Comparison of ENCODE assay signal across 8 mouse cellular contexts in genomic region chr19:40830703-40831415, GRCm38 (mm10). TPM values are rescaled to one million over a fixed set of nuclear protein-coding genes. Genes with fewer than 3 reads are reported as not detected.
A peak's percentile ranks its signal among the peaks of the same experiment; 100 is the strongest.
DNase-seq lines count a peak whose midpoint lies in the region; ATAC-seq and TF ChIP-seq lines count a peak whose summit lies in the region.

TSS of gene Ccnj (plus strand) at chr19:40831279.

- no peak for TF ChIP-seq RAD21 in MEL (IDR thresholded peaks at IDR 0.05; ENCODE audit: low read depth, low read length)

- peak; percentile 99 for ATAC-seq in forebrain, embryonic 16.5 days
- ATAC-seq in neural tube, embryonic 15.5 days (ENCODE audit: low FRiP score), result peak; percentile 99

- peaks cover 0 to 14% of the 10 kb centered on the region in 2 experiments; a peak in 2 of 4 replicates for H3K36me3 ChIP-seq in MEL (ENCODE audit: control insufficient read depth in 1 of 2, insufficient read depth in 2 of 2, low read length in 2 of 2)
- H3K36me3 ChIP-seq in forebrain, embryonic 16.5 days (ENCODE audit: control insufficient read depth, insufficient read depth), result no peaks in the 10 kb centered on the region
- no peaks in the 10 kb centered on the region for H3K36me3 ChIP-seq in neural tube, embryonic 15.5 days

- peak; percentile 89 for DNase-seq in MEL (ENCODE audit: low read depth, low spot score)
- DNase-seq in cerebellum, adult 18-20 months, result peak; percentile 89 to 98
- peak; percentile 97 to 99 for DNase-seq in heart, postnatal 36 days
- DNase-seq in layer of hippocampus, adult 2 months (ENCODE audit: low spot score in 2 of 2), result peak; percentile 90 to 94
- peak; percentile 96 for DNase-seq in lung, adult 2 months
- peak; percentile 93 for DNase-seq in testis, postnatal 10 days (ENCODE audit: low spot score)

- TF ChIP-seq CTCF in MEL (IDR thresholded peaks at IDR 0.05 in 2 of 3, conservative IDR thresholded peaks at IDR 0.05 in 1 of 3; ENCODE audit: control insufficient read depth in 1 of 3, insufficient read depth in 1 of 3, low read depth in 2 of 3, low read length in 3 of 3, poor library complexity in 1 of 3, severe bottlenecking in 1 of 3), result no peak
- peak; percentile 37 for TF ChIP-seq CTCF in layer of hippocampus, adult 2 months (conservative IDR thresholded peaks at IDR 0.05)
- no peak for TF ChIP-seq CTCF in lung, adult 2 months (IDR thresholded peaks at IDR 0.05; ENCODE audit: insufficient read depth, low read length)

- TF ChIP-seq EP300 in MEL (IDR thresholded peaks at IDR 0.05; ENCODE audit: low read depth in 1 of 2, low read length in 2 of 2), result no peak

- H3K4me1 ChIP-seq in MEL (ENCODE audit: control insufficient read depth in 1 of 2, insufficient read depth in 2 of 2, low read length in 2 of 2), result peaks cover 6 to 10% of the 10 kb centered on the region in 2 experiments
- H3K4me1 ChIP-seq in forebrain, embryonic 16.5 days (replicated peaks; ENCODE audit: control insufficient read depth, insufficient read depth, low read length), result peaks cover 39% of the 10 kb centered on the region
- peaks cover 3% of the 10 kb centered on the region for H3K4me1 ChIP-seq in lung, adult 2 months (ENCODE audit: control insufficient read depth, insufficient read depth, low read length)
- H3K4me1 ChIP-seq in neural tube, embryonic 15.5 days, result peaks cover 40% of the 10 kb centered on the region

- H3K27ac ChIP-seq in MEL (ENCODE audit: control insufficient read depth, low read depth, low read length), result peak within 1 kb of the TSS; percentile 71
- H3K27ac ChIP-seq in forebrain, embryonic 16.5 days (ENCODE audit: low read length), result peak within 1 kb of the TSS; percentile 96
- peak within 1 kb of the TSS; percentile 94 for H3K27ac ChIP-seq in layer of hippocampus, adult 2 months
- peak within 1 kb of the TSS; percentile 95 for H3K27ac ChIP-seq in neural tube, embryonic 15.5 days (replicated peaks)

- peaks cover 16% of the 10 kb centered on the region for H3K79me2 ChIP-seq in MEL (ENCODE audit: control insufficient read depth, insufficient read depth, low read length, poor library complexity)

- peak within 1 kb of the TSS; percentile 91 for H3K9ac ChIP-seq in MEL (ENCODE audit: control insufficient read depth, low read depth, low read length, poor library complexity, severe bottlenecking)
- peak within 1 kb of the TSS; percentile 100 for H3K9ac ChIP-seq in forebrain, embryonic 16.5 days (replicated peaks; ENCODE audit: low read depth, low read length)
- peak within 1 kb of the TSS; percentile 99 for H3K9ac ChIP-seq in neural tube, embryonic 15.5 days (replicated peaks)

- peak within 1 kb of the TSS; percentile 78 for H3K4me2 ChIP-seq in forebrain, embryonic 16.5 days (ENCODE audit: low read length)
- H3K4me2 ChIP-seq in neural tube, embryonic 15.5 days, result peak within 1 kb of the TSS; percentile 69

- intact Hi-C loops in heart, postnatal 36 days (cut with DNase I), result loop anchor here (2.0 kb wide), 2 partner anchors 42 to 64 kb away; partner anchors contain the start of gene Zfp518a

- H3K9me3 ChIP-seq in MEL (replicated peaks; ENCODE audit: insufficient read depth, low read length), result no peaks in the 10 kb centered on the region
- no peaks in the 10 kb centered on the region for H3K9me3 ChIP-seq in forebrain, embryonic 16.5 days (ENCODE audit: control insufficient read depth, low read length)
- H3K9me3 ChIP-seq in neural tube, embryonic 15.5 days (replicated peaks), result no peaks in the 10 kb centered on the region

- H3K4me3 ChIP-seq in MEL (ENCODE audit: control insufficient read depth in 1 of 2, insufficient read depth in 1 of 2, low read depth in 2 of 2, low read length in 2 of 2), result peak within 1 kb of the TSS; percentile 72 to 95
- peak within 1 kb of the TSS; percentile 96 for H3K4me3 ChIP-seq in forebrain, embryonic 16.5 days (replicated peaks; ENCODE audit: low read length)
- peak within 1 kb of the TSS; percentile 85 for H3K4me3 ChIP-seq in layer of hippocampus, adult 2 months
- peak within 1 kb of the TSS; percentile 78 for H3K4me3 ChIP-seq in lung, adult 2 months (replicated peaks; ENCODE audit: extremely low read depth, low read depth, low read length)
- peak within 1 kb of the TSS; percentile 92 for H3K4me3 ChIP-seq in neural tube, embryonic 15.5 days (replicated peaks)

- under 1% methylated on average over 69 of the region's 71 CpGs for WGBS in forebrain, embryonic 16.5 days
- WGBS in lung, adult 2 months, result 0% methylated on average over 71 of the region's 71 CpGs
- under 1% methylated on average over 65 of the region's 71 CpGs for WGBS in neural tube, embryonic 15.5 days

- TF ChIP-seq POLR2A in MEL (IDR thresholded peaks at IDR 0.05; ENCODE audit: control insufficient read depth in 1 of 2, insufficient read depth in 1 of 2, low read depth in 1 of 2, low read length in 2 of 2, poor library complexity in 1 of 2), result peak; percentile 77 to 96
- TF ChIP-seq POLR2A in lung, adult 2 months (IDR thresholded peaks at IDR 0.05; ENCODE audit: borderline replicate concordance, extremely low read depth, low read depth, low read length), result peak; percentile 64

- 0 out of 4 replicates have a peak, but pooled peaks cover 0 to 2% of the 10 kb centered on the region in 2 experiments for H3K27me3 ChIP-seq in MEL (ENCODE audit: control insufficient read depth in 1 of 2, insufficient read depth in 2 of 2, low read length in 2 of 2)
- no peaks in the 10 kb centered on the region for H3K27me3 ChIP-seq in forebrain, embryonic 16.5 days (replicated peaks; ENCODE audit: control insufficient read depth, insufficient read depth, low read length)
- H3K27me3 ChIP-seq in neural tube, embryonic 15.5 days (replicated peaks), result no peaks in the 10 kb centered on the region

TF ChIP-seq in MEL, 35 proteins besides CTCF, POLR2A, EP300 and RAD21:
- TF ChIP-seq ELF1 (IDR thresholded peaks at IDR 0.05; ENCODE audit: low read depth, low read length) (0 out of 2 replicates have a peak, but pooled peaks have one; percentile 11), CHD2 (IDR thresholded peaks at IDR 0.05; ENCODE audit: low read length) (peak; percentile 79), GABPA (IDR thresholded peaks at IDR 0.05; ENCODE audit: low read depth, low read length) (no peak), ETS1 (IDR thresholded peaks at IDR 0.05; ENCODE audit: low read depth, low read length) (0 out of 2 replicates have a peak, but pooled peaks have one; percentile 2), UBTF (IDR thresholded peaks at IDR 0.05; ENCODE audit: borderline replicate concordance, insufficient read depth, low read depth, low read length) (0 out of 2 replicates have a peak, but pooled peaks have one; percentile 46), MXI1 (IDR thresholded peaks at IDR 0.05; ENCODE audit: low read depth, low read length) (peak; percentile 69; the same call in 1 of the 2 replicates), MAX (IDR thresholded peaks at IDR 0.05; ENCODE audit: low read length) (peak; percentile 74), TCF12 (IDR thresholded peaks at IDR 0.05; ENCODE audit: low read depth, low read length) (0 out of 2 replicates have a peak, but pooled peaks have one; percentile 24), ZNF384 (IDR thresholded peaks at IDR 0.05; ENCODE audit: low read depth, low read length) (no peak), ZMIZ1 (IDR thresholded peaks at IDR 0.05; ENCODE audit: low read depth, low read length) (peak; percentile 68; the same call in 1 of the 2 replicates), SIN3A (IDR thresholded peaks at IDR 0.05; ENCODE audit: low read length) (peak; percentile 50; the same call in 1 of the 2 replicates), USF1 (IDR thresholded peaks at IDR 0.05; ENCODE audit: low read depth, low read length) (peak; percentile 57), MYB (IDR thresholded peaks at IDR 0.05; ENCODE audit: low read depth, low read length) (no peak), NELFE (IDR thresholded peaks at IDR 0.05; ENCODE audit: low read depth, low read length) (peak; percentile 85), POLR2AphosphoS5 (IDR thresholded peaks at IDR 0.05; ENCODE audit: borderline replicate concordance, low read depth, low read length) (no peak), NRF1 (IDR thresholded peaks at IDR 0.05; ENCODE audit: insufficient read depth, low read depth, low read length, poor library complexity, severe bottlenecking) (0 out of 2 replicates have a peak, but pooled peaks have one; percentile 21), HCFC1 (IDR thresholded peaks at IDR 0.05; ENCODE audit: low read depth, low read length) (peak; percentile 76), KAT2A (conservative IDR thresholded peaks at IDR 0.05; ENCODE audit: low read depth, low read length) (no peak; the same call in 1 of the 2 replicates), POLR2AphosphoS2 (IDR thresholded peaks at IDR 0.05; ENCODE audit: low read length) (peak; percentile 41; the same call in 1 of the 2 replicates)
TF ChIP-seq in MEL: peak in this region for 14.

RNA-seq across cellular contexts. Expression of gene Ccnj, which starts in this region (rescaled TPM):
- 7.1 and 8.5 TPM in 2 replicates for total RNA-seq in MEL (2012; rRNA removed)
- polyA plus RNA-seq in MEL (2012; ENCODE audit: insufficient read depth in 1 of 2, insufficient read length in 2 of 2, low read depth in 1 of 2, low replicate concordance in 2 of 2, missing spikeins in 1 of 2), result 10 to 100 TPM in 1 of 2 experiments, not detected in 1; 10.7 TPM
- 23.2 and 24.9 TPM in 2 replicates for polyA plus RNA-seq in forebrain, embryonic 16.5 days (2015; fragmentation: Nextera tagmentation; extraction: Ambion mirVana)
- total RNA-seq in heart, postnatal 36 days (2021), result 1 to 10 TPM; 4.1 to 5.1 TPM
- total RNA-seq in layer of hippocampus, adult 2 months (2021), result 1 to 10 TPM; 7.7 to 8.9 TPM
- 13.6 and 14.0 TPM in 2 replicates for polyA plus RNA-seq in lung, adult 2 months (2012; rRNA removed)
- 14.3 and 15.1 TPM in 2 replicates for polyA plus RNA-seq in neural tube, embryonic 15.5 days (2015; fragmentation: Nextera tagmentation; extraction: Ambion mirVana)

Comparison
In these comparisons a context has a peak if more than half of its experiments do, and no peak if none do; other contexts are left out.
1. Peak in every context shown above with its lines: DNase-seq, ATAC-seq, H3K4me3 ChIP-seq and H3K27ac ChIP-seq.